Mouse (Mus musculus) forebrain, postnatal 0 days (tissue): Measurements from ENCODE around the gene Irgm1. TPM values are rescaled to one million over a fixed set of nuclear protein-coding genes. Genes with fewer than 3 reads are reported as not detected.

ENCODE experiments used
- ATAC-seq: fragments of 200-750 bp; cut with Nextera tagmentation; 2 replicates; pipeline ENCODE4 v1.8.0; 2017; ENCODE audit warnings: mild to moderate bottlenecking, moderate library complexity
- DNase-seq: peaks from one replicate; pipeline ENCODE4 v3.0.0-alpha.2; 2015
- H3K27ac ChIP-seq: fragments of 300-500 bp; sonication (generic); 2 replicates; pipeline ENCODE4 v1.5.1; 2014; ENCODE audit warnings: low read depth, mild to moderate bottlenecking, antibody characterized with exemption, low read length, moderate library complexity, mixed read lengths
- H3K27me3 ChIP-seq: fragments of 300-500 bp; sonication (generic); 2 replicates; pipeline ENCODE4 v1.6.1; 2014; ENCODE audit warnings: mild to moderate bottlenecking, low read length, mixed read lengths; ENCODE audit not compliant: insufficient read depth
- H3K36me3 ChIP-seq: fragments of 300-500 bp; sonication (generic); 2 replicates; pipeline ENCODE4 v1.6.1; 2014; ENCODE audit warnings: mild to moderate bottlenecking, moderate library complexity; ENCODE audit not compliant: insufficient read depth
- H3K4me1 ChIP-seq: fragments of 300-500 bp; sonication (generic); 2 replicates; pipeline ENCODE4 v1.6.1; 2014; ENCODE audit warnings: antibody characterized with exemption; ENCODE audit not compliant: insufficient read depth
- H3K4me2 ChIP-seq: fragments of 300-500 bp; sonication (generic); 2 replicates; pipeline ENCODE4 v1.6.1; 2014; ENCODE audit warnings: low read depth, mild to moderate bottlenecking, moderate library complexity
- H3K4me3 ChIP-seq: fragments of 300-500 bp; sonication (generic); 2 replicates; pipeline ENCODE4 v1.5.1; 2014; ENCODE audit warnings: low read depth, low read length, mixed read lengths
- H3K9ac ChIP-seq: fragments of 300-500 bp; sonication (generic); 2 replicates; pipeline ENCODE4 v1.6.1; 2014; ENCODE audit warnings: mild to moderate bottlenecking
- H3K9me3 ChIP-seq: fragments of 300-500 bp; sonication (generic); 2 replicates; pipeline ENCODE4 v1.6.1; 2016; ENCODE audit warnings: low read length
- CTCF ChIP-seq: sonication (generic); IDR thresholded peaks from 2 replicates; pipeline ENCODE4 v1.5.1; 2016; ENCODE audit warnings: antibody characterized with exemption, control low read depth, low read depth
- WGBS: fragments of 180-500 bp; shearing (Covaris S2); extraction: QIAGEN DNeasy Blood & Tissue Kit; methylation state at CpG from one replicate; pipeline ENCODE4 v1.1.7; 2014; 5-methylcytosine and 5-hydroxymethylcytosine counted together
- polyA plus RNA-seq: library from polyadenylated mRNA; unstranded; fragments of >200 nt; fragmentation: Nextera tagmentation; extraction: Ambion mirVana; gene quantifications from 2 replicates; pipeline ENCODE4 v1.2.1, GENCODE M21; 2015
- total RNA-seq: library from RNA; depleted of rRNA; stranded (reverse); fragments of >200 nt; gene quantifications from 2 replicates; pipeline ENCODE4 v1.2.3, GENCODE M21; 2014

The Irgm1 gene
- total and polyA plus RNA-seq, 2 experiments from 2014 or later, result 4.9 to 6.7 TPM

- H3K9me3 ChIP-seq, result no peaks in the 10 kb centered on the region
- no peak for TF ChIP-seq CTCF
- no peak for DNase-seq
These were observed 33.2 kb downstream of the Irgm1 start for GRCm38 (mm10) chr11:48838181-48838797.

GRCm38 (mm10) chr11:48837310-48838180, 33.9 kb downstream of the Irgm1 start:
- no peaks in the 10 kb centered on the region for H3K9me3 ChIP-seq
- H3K9ac ChIP-seq, result peak overlapping the region; percentile 77
- H3K27me3 ChIP-seq, result no peaks in the 10 kb centered on the region
- peak; percentile 71 for DNase-seq
- no peaks in the 10 kb centered on the region for H3K36me3 ChIP-seq
- H3K4me1 ChIP-seq, result peaks cover 7% of the 10 kb centered on the region
- peak; percentile 3; the same call in 1 of the 2 replicates for TF ChIP-seq CTCF
- peak overlapping the region; percentile 69 for H3K4me3 ChIP-seq
- 4% methylated on average over 75 of the region's 77 CpGs for WGBS
- H3K4me2 ChIP-seq, result peak overlapping the region; percentile 85
- ATAC-seq, result peak; percentile 34
- peak overlapping the region; percentile 72 for H3K27ac ChIP-seq

More at GRCm38 (mm10) chr11:48838181-48838797, 33.2 kb downstream of the Irgm1 start:
- peak; percentile 9 for ATAC-seq
- H3K27me3 ChIP-seq, result no peaks in the 10 kb centered on the region
- no peaks in the 10 kb centered on the region for H3K36me3 ChIP-seq
- peak overlapping the region; percentile 85 for H3K4me2 ChIP-seq
- H3K27ac ChIP-seq, result peak overlapping the region; percentile 72
- 1% methylated on average over 16 of the region's 16 CpGs for WGBS
- peak overlapping the region; percentile 77 for H3K9ac ChIP-seq
- peaks cover 7% of the 10 kb centered on the region for H3K4me1 ChIP-seq
- H3K4me3 ChIP-seq, result peak overlapping the region; percentile 69

DNA sequence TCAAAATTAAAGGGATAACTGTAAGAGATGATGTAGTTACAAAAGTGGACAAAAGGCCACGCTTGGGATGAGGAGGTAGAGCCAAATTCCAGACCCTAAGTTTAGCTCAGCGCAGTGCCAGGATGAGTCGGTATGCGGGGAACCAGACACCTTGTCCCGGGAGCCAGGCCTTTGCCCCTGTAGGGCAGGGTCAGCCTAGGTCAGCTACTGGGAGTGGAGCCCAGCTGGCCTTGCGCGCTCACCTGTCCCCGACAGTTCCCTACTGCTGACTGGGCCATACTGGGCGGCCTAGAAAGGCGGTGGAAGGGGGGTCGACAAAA, 34.5 kb downstream of the Irgm1 start:
- peak overlapping the region; percentile 72; the same call in 1 of the 2 replicates for H3K27ac ChIP-seq
- peak overlapping the region; percentile 69 for H3K4me3 ChIP-seq
- H3K9me3 ChIP-seq, result no peaks in the 10 kb centered on the region
- peaks cover 7% of the 10 kb centered on the region for H3K4me1 ChIP-seq
- no peaks in the 10 kb centered on the region for H3K36me3 ChIP-seq
- peak overlapping the region; percentile 85 for H3K4me2 ChIP-seq
- ATAC-seq, result no peak
- WGBS, result 10% methylated on average over 11 of the region's 11 CpGs
- no peak for TF ChIP-seq CTCF
- no peak for DNase-seq
- peak overlapping the region; percentile 77 for H3K9ac ChIP-seq
- H3K27me3 ChIP-seq, result no peaks in the 10 kb centered on the region

DNA sequence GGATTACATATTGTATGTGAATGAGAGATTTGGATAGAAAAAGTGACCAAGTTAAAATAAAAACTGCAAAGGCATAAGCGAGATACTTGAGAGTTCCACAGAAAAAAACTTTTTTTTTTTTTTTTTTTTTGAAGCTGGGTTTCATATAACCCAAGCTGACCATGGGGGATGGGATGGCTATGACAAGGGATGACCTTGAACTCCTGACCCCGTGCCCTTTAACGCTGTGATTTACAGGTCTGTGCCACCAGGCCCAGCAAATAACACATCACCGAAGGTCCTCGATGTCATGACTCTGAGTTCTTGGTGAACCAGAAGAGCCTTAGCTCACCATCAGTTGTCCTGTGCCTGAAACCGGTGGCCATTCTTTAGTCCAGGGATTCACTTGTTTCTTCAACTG, 35.6 kb downstream of the Irgm1 start:
- H3K9me3 ChIP-seq, result no peaks in the 10 kb centered on the region
- DNase-seq (no peak), ATAC-seq (no peak)
- no peak overlapping the region for H3K9ac ChIP-seq
- no peaks in the 10 kb centered on the region for H3K36me3 ChIP-seq
- no peak overlapping the region for H3K27ac ChIP-seq
- no peak overlapping the region for H3K4me3 ChIP-seq
- H3K27me3 ChIP-seq, result no peaks in the 10 kb centered on the region
- H3K4me2 ChIP-seq, result no peak overlapping the region
- peaks cover 7% of the 10 kb centered on the region for H3K4me1 ChIP-seq
- 77% methylated on average over 6 of the region's 6 CpGs for WGBS
- no peak for TF ChIP-seq CTCF

GRCm38 (mm10) chr11:48833731-48834639, 37.5 kb downstream of the Irgm1 start:
- ATAC-seq (peak; percentile 91), DNase-seq (peak; percentile 96)
- peak overlapping the region; percentile 68 for H3K4me3 ChIP-seq
- no peak for TF ChIP-seq CTCF
- no peaks in the 10 kb centered on the region for H3K27me3 ChIP-seq
- peak overlapping the region; percentile 78 for H3K27ac ChIP-seq
- H3K9ac ChIP-seq, result peak overlapping the region; percentile 49
- peak overlapping the region; percentile 50 for H3K4me2 ChIP-seq
- H3K36me3 ChIP-seq, result no peaks in the 10 kb centered on the region
- H3K4me1 ChIP-seq, result peaks cover 7% of the 10 kb centered on the region
- H3K9me3 ChIP-seq, result no peaks in the 10 kb centered on the region
- WGBS, result under 1% methylated on average over 30 of the region's 30 CpGs

DNA sequence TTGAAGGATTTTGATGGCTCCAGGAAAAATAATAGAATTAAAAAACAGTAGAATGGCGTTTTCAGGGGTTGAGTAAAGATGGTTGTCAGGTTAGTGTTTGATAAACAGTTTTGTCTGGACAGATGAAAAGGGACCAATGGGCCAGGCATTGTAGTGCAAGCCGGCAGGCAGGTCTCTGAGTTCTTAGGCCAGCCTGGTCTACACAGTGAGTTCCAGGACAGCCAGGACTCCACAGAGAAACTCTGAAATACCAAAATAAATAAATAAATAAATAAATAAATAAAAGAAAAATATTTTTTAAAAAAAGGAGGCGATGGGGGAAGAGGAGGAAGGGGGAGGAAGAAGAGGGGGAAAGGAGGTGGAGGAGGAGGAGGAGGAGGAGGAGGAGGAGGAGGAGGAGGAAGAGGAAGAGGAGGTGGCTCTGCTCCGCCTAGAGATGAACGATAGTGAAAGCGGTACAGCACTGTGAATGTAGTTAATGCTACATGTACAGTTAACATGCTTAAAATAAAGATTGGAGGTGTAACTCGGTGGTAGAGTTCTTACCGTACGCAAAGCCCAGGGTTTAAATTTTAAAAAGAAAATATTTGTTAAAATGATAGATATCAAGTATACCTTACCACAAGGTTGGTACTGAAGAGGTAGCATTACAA, 38.3 kb downstream of the Irgm1 start:
- TF ChIP-seq CTCF, result no peak
- WGBS, result 36% methylated on average over 9 of the region's 9 CpGs
- no peak for ATAC-seq

More for the DNA sequence above, 38.3 kb downstream of the Irgm1 start:
- Histone ChIP-seq H3K9me3 (no peaks in the 10 kb centered on the region), H3K4me3 (peak overlapping the region; percentile 68), H3K4me2 (peak overlapping the region; percentile 50), H3K9ac (0 out of 2 replicates have a peak overlapping the region, but pooled peaks have one; percentile 49), H3K4me1 (peaks cover under 1% of the 10 kb centered on the region), H3K27me3 (no peaks in the 10 kb centered on the region), H3K27ac (no peak overlapping the region), H3K36me3 (no peaks in the 10 kb centered on the region)
- DNase-seq, result no peak
